8 mouse cellular contexts compared by ENCODE assay signal in the genomic region with DNA sequence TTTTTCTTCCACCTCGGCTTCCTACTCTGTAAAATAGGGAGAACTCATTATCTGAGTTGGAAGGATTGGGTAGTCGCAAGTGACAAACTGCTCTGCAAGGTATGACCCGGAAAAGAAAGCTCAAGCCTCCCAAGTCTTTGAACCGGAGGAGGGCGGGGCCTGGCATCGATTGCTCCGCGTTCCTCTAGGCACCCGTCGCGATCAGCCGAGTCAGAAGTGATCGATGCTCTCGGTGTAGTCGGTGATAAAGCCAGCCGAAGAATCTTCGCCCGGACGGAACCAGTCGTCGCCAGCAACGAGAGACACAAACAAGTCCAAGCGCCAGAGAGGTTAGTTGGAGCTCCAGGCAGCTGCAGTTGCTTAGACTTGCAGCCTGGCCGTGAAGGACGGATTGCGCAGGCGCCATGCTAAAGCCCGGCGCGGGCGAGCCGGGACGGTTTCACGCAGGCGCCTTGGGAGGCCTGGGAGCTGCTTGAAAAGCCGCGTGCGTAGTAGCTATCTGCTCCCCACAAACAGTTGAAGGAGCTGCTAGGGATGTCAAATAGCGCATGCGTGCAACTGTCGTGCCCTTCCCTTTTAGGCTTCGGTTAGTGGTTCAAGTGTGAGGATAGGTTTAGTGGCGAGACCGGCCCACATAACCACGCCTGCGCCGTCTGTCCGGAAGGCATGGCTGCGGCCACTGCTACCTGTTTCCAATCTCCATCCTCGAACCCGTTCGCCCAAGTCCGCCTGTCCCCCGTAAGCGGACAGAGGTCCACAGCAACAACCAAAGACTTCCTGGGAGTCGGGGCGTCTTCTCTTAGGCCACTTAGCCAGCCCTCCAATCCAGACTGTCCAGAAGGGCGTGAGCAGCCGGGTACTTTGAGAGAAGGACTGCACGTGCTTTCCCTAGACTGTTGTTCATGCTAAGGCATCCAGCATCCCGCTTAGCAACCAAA. TPM values are rescaled to one million over a fixed set of nuclear protein-coding genes. Genes with fewer than 3 reads are reported as not detected.
DNase-seq lines count a peak whose midpoint lies in the region; ATAC-seq and TF ChIP-seq lines count a peak whose summit lies in the region.

A gene (plus strand): TSS at position 213 of the 938 bp plus-strand sequence.

- H3K27ac ChIP-seq in bone marrow, adult 2 months (ENCODE audit: control insufficient read depth, insufficient read depth, low read depth, low read length, poor library complexity) = peak within 1 kb of the TSS; percentile 86
- peak within 1 kb of the TSS; percentile 99 for H3K27ac ChIP-seq in embryonic facial prominence, embryonic 15.5 days (replicated peaks)
- peak within 1 kb of the TSS; percentile 93 for H3K27ac ChIP-seq in limb, embryonic 14.5 days (replicated peaks; ENCODE audit: low read depth, low read length)
- H3K27ac ChIP-seq in midbrain, postnatal 0 days (ENCODE audit: low read depth, low read length) = peak within 1 kb of the TSS; percentile 99

- H3K4me3 ChIP-seq in bone marrow, adult 2 months (replicated peaks; ENCODE audit: control insufficient read depth, low read depth, low read length) = peak within 1 kb of the TSS; percentile 74
- H3K4me3 ChIP-seq in embryonic facial prominence, embryonic 15.5 days (replicated peaks) = peak within 1 kb of the TSS; percentile 75
- peak within 1 kb of the TSS; percentile 55 for H3K4me3 ChIP-seq in limb, embryonic 14.5 days (replicated peaks; ENCODE audit: low read length)
- H3K4me3 ChIP-seq in midbrain, postnatal 0 days (ENCODE audit: low read depth, low read length) = peak within 1 kb of the TSS; percentile 55

- peaks cover 2% of the 10 kb centered on the region for H3K4me1 ChIP-seq in bone marrow, adult 2 months (ENCODE audit: control insufficient read depth, insufficient read depth, low read length)
- peaks cover 15% of the 10 kb centered on the region for H3K4me1 ChIP-seq in embryonic facial prominence, embryonic 15.5 days
- peaks cover 8% of the 10 kb centered on the region for H3K4me1 ChIP-seq in limb, embryonic 14.5 days (ENCODE audit: control insufficient read depth, insufficient read depth, low read length)
- H3K4me1 ChIP-seq in midbrain, postnatal 0 days (ENCODE audit: insufficient read depth, low read length) = peaks cover 13% of the 10 kb centered on the region; the same call in 1 of the 2 replicates

- no peaks in the 10 kb centered on the region for H3K9me3 ChIP-seq in embryonic facial prominence, embryonic 15.5 days (replicated peaks)
- no peaks in the 10 kb centered on the region for H3K9me3 ChIP-seq in limb, embryonic 14.5 days (ENCODE audit: control insufficient read depth, low read length)
- no peaks in the 10 kb centered on the region for H3K9me3 ChIP-seq in midbrain, postnatal 0 days (ENCODE audit: low read length)

- H3K9ac ChIP-seq in embryonic facial prominence, embryonic 15.5 days = peak within 1 kb of the TSS; percentile 77
- peak within 1 kb of the TSS; percentile 68 for H3K9ac ChIP-seq in limb, embryonic 14.5 days (ENCODE audit: low read depth, low read length, severe bottlenecking)
- H3K9ac ChIP-seq in midbrain, postnatal 0 days (replicated peaks; ENCODE audit: low read length, poor library complexity, severe bottlenecking) = peak within 1 kb of the TSS; percentile 67

- TF ChIP-seq CTCF in bone marrow, adult 2 months (IDR thresholded peaks at IDR 0.05; ENCODE audit: control insufficient read depth, insufficient read depth, low read length) = no peak
- TF ChIP-seq CTCF in midbrain, postnatal 0 days (IDR thresholded peaks at IDR 0.05) = no peak

- peak; percentile 76 for TF ChIP-seq POLR2A in bone marrow, adult 2 months (IDR thresholded peaks at IDR 0.05; ENCODE audit: borderline replicate concordance, control insufficient read depth, low read depth, low read length)
- TF ChIP-seq POLR2A in limb, embryonic 14.5 days (IDR thresholded peaks at IDR 0.05; ENCODE audit: borderline replicate concordance, extremely low read depth, insufficient read depth, insufficient read length) = peak; percentile 54; the same call in 1 of the 2 replicates

- H3K36me3 ChIP-seq in embryonic facial prominence, embryonic 15.5 days = peaks cover 4% of the 10 kb centered on the region; the same call in 1 of the 2 replicates
- H3K36me3 ChIP-seq in limb, embryonic 14.5 days (ENCODE audit: control insufficient read depth, insufficient read depth, low read length) = no peaks in the 10 kb centered on the region
- H3K36me3 ChIP-seq in midbrain, postnatal 0 days (ENCODE audit: insufficient read depth, low read length) = no peaks in the 10 kb centered on the region

- H3K4me2 ChIP-seq in embryonic facial prominence, embryonic 15.5 days (replicated peaks) = peak within 1 kb of the TSS; percentile 82
- H3K4me2 ChIP-seq in limb, embryonic 14.5 days (replicated peaks; ENCODE audit: low read depth, low read length, severe bottlenecking) = peak within 1 kb of the TSS; percentile 59
- H3K4me2 ChIP-seq in midbrain, postnatal 0 days (ENCODE audit: low read depth, low read length, poor library complexity, severe bottlenecking) = peak within 1 kb of the TSS; percentile 84

- no peaks in the 10 kb centered on the region for H3K27me3 ChIP-seq in embryonic facial prominence, embryonic 15.5 days
- H3K27me3 ChIP-seq in limb, embryonic 14.5 days (ENCODE audit: control insufficient read depth, insufficient read depth, low read length) = no peaks in the 10 kb centered on the region
- H3K27me3 ChIP-seq in midbrain, postnatal 0 days (ENCODE audit: insufficient read depth, low read length) = no peaks in the 10 kb centered on the region

- 2% methylated on average over 61 of the region's 61 CpGs for WGBS in bone marrow, adult 2 months
- WGBS in embryonic facial prominence, embryonic 15.5 days = 1% methylated on average over 61 of the region's 61 CpGs
- WGBS in limb, embryonic 14.5 days = 2% methylated on average over 61 of the region's 61 CpGs
- 2% methylated on average over 61 of the region's 61 CpGs for WGBS in midbrain, postnatal 0 days

- peak; percentile 99 for DNase-seq in 416B (ENCODE audit: low read depth)
- peak; percentile 94 for DNase-seq in heart, adult 8-10 months (ENCODE audit: low spot score)
- DNase-seq in kidney, adult 9 months = peak; percentile 96
- peak; percentile 98 for DNase-seq in limb, embryonic 14.5 days (ENCODE audit: low spot score)
- DNase-seq in midbrain, postnatal 0 days (ENCODE audit: low spot score) = peak; percentile 98
- peak; percentile 86 to 87 for DNase-seq in spleen, postnatal 14 days (ENCODE audit: low spot score in 2 of 2)

- peak; percentile 96 for ATAC-seq in embryonic facial prominence, embryonic 15.5 days (ENCODE audit: insufficient number of reproducible peaks, low FRiP score, low TSS enrichment, low read depth)
- peak; percentile 96 for ATAC-seq in limb, embryonic 14.5 days (ENCODE audit: low FRiP score, low read depth)
- ATAC-seq in midbrain, postnatal 0 days (ENCODE audit: low FRiP score) = peak; percentile 96

RNA-seq across cellular contexts. Expression of the gene that starts here (rescaled TPM):
- 1.5 and 2.5 TPM in 2 replicates for polyA plus RNA-seq in bone marrow, adult 2 months (2011; ENCODE audit: insufficient read depth, insufficient read length, low replicate concordance, missing spikeins)
- 8.0 and 8.3 TPM in 2 replicates for polyA plus RNA-seq in embryonic facial prominence, embryonic 15.5 days (2015; fragmentation: Nextera tagmentation; extraction: Ambion mirVana)
- 1 to 10 TPM; 3.6 to 6.0 (median 4.0) TPM for total RNA-seq in heart, adult 8-10 months (2022)
- polyA plus RNA-seq in limb, embryonic 14.5 days (2012; rRNA removed) = 11.1 and 13.9 TPM in 2 replicates
- polyA plus RNA-seq in limb, embryonic 14.5 days (2014; fragmentation: Nextera tagmentation; extraction: Ambion mirVana) = 8.7 and 8.9 TPM in 2 replicates
- 5.4 and 8.8 TPM in 2 replicates for total RNA-seq in midbrain, postnatal 0 days (2014; rRNA removed)
- 2.6 and 3.2 TPM in 2 replicates for polyA plus RNA-seq in midbrain, postnatal 0 days (2015; fragmentation: Nextera tagmentation; extraction: Ambion mirVana)

Comparison
In these comparisons a context has a peak if more than half of its experiments do, and no peak if none do; other contexts are left out.
1. Peak in every context shown above with its lines: DNase-seq, ATAC-seq, H3K4me3 ChIP-seq and H3K27ac ChIP-seq.